Mouse (Mus musculus) telencephalon, adult 2 months (tissue): ENCODE data around the gene 2310007B03Rik.
"Not testable (repeated sequence)": the region's sequence is repeated elsewhere in the genome, so short reads cannot be mapped to it uniquely, and the experiment has no call there.

Experiments used
- DNase-seq: peaks from one replicate; pipeline ENCODE4 v3.0.0-alpha.2; 2011; ENCODE audit warnings: low read depth, low spot score

The 2310007B03Rik gene

DNA sequence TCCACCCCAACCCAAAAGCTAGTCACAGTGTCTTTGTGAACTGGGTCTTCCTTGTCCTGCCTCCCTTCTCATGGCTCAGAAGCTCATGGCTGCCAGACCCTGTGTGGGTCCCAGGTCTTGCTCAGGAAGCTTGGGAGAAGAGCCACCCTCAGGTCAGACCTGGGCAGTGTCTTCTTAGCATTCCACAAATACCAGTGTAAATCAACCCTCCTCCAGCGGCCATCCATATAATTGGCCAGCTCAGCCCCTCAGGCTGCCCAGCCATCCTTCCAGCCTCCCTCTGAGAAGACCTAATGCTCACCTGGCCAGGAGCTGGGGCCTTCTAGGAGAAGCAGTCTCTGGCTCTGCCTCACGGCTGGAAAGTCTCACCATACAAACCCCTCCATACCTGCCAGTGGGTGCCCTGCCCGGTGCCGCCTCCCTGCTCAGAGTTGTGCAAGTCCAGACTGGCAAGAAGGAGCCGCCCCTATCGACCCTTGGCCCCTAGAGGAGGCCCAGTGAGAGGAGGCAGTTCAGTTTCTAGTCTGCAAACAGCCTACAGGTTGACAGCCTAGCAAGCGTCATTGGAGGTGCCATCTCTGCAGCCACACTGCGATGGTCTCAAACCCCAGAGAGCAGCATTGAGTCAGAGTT, at the start of gene 2310007B03Rik:
Gene 2310007B03Rik (minus strand): TSS at position 448 of the 633 bp plus-strand sequence.
- no peak for DNase-seq

DNA sequence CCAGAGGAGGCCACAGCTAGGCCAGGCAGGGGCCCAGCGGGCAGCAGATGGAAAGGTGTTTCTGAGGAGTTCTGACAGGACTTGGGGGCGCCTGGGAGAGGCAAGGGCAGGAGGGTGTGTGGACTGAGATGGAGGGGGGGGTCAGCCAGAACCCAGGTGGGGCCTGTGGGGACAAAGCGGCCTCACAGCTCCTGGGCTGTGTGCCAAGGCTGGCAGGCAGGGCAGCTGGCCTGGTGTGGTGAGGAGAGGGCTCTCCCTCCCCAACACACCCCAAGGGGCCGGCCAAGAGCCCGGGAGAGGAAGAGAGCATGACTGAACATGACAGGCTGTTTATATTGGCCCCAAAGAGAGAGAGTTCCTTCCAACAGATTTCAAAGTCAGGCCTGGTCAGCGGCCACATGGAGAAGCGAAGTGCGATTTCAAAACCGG, 49.5 kb upstream of the 2310007B03Rik start:
- DNase-seq: peak; percentile 19

DNA sequence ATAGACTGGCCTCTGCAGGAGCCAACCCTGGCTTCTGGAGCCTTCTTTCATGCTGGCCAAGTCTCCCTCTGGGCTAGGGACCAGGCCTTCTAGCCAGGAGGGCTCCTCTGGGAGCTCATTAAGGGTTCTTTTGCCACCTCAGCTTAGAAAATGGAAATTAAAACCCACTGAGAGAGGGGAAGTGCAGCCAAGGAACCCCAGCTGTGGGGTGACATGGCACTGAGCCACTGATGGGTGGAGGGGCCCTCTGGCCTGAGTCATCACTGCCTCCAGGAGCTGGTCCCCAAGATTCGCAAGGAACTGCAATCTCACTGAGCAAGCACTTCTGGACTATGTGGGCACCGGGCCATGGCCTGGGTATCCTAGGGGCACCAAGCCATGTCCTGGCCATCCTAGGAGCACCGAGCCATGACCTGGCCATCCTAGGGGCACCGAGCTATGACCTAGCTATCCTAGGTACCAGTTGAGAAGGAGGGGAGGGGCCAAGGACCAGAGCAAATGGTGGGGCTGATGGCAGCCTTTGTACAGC, 46.9 kb upstream of the 2310007B03Rik start:
- DNase-seq: no peak

DNA sequence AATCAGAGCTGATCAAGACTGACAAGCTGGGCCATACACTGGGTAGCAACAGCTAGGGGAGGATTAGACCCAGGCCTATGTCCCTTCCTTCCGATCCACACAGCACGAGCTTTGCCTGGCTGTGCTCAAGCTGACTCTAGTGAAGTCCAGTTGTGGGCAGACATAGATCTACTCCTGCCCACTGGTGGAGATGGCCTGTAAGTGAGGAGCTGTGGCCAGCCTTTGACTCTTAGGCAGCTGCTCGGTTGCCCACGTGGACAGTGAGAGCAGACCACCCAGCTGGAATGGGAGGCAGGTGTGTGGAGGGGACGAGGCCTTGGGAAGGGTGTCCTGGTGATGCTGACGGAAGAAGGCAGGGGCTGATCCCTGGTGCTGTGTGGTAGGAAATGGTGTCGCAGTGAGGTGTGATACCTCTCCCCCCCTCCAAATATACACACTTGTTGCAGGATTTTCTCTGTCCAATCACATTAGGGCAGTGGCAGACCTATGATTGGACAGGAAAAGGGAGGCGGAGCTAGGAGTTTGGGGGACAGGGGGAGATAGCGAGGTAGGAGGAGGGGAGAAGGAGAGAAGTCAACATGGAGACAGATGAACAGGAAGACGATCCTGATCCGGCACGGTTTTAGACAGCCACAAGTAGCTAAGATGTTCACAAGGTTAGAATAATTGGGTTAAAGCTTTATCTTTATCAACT, 45.7 kb upstream of the 2310007B03Rik start:
- no peak for DNase-seq

DNA sequence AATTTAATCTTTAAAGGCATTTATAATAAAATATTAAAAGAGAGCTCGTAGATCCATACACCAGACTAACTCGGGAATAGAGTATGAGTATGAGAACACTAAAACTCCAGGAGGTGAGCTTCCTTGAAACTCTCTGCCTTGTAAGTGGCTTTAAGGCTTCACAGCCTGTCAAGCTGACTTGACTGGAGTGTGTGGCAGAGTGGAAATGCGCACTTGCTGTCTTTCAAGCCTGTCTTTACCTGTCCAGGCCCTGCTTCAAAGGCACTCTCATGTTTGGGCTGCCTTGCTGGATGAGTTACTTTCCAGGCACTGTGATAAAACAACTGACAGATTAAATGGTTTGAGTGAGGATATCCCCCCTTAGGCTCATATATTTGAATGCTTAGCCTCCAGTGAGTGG, 37.2 kb upstream of the 2310007B03Rik start:
- no peak for DNase-seq

DNA sequence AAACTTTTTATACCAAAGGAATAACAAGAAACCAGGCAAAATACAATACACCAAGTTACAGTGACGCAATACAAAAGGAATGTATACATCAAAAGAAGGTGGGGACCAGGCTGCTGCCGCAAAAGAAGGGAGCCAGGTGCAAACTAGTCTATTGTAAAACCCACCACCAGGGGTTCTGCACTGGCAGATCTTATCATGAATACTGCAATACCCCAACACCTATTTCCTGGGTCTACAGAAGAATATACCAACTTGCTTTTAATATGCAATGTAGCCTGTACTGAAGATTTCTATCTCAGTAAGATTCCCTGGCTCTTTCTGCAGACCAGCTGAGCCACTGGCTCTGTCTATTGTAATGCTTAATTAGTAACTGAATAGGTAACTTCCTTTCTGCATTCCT, 36.7 kb upstream of the 2310007B03Rik start:
- not testable (repeated sequence) for DNase-seq

DNA sequence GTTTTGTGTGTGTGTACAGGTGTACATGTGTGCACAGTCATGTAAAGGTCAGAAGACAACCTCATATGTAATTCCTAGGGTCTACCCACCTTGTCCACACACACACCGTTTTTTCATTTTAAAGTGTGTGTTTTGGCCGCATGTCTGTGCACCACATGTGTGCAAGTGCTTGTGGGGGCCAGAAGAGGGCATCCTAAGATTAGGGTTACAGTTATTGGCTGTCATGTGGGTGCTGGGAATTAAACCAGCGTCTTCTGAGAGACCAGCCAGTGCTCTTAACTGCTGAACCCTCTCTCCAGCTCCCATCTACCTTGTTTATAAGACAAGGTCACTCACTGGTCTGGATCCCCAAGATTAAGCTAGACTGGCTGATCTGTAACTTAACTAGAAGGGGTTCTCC, 34.2 kb upstream of the 2310007B03Rik start:
- no peak for DNase-seq

DNA sequence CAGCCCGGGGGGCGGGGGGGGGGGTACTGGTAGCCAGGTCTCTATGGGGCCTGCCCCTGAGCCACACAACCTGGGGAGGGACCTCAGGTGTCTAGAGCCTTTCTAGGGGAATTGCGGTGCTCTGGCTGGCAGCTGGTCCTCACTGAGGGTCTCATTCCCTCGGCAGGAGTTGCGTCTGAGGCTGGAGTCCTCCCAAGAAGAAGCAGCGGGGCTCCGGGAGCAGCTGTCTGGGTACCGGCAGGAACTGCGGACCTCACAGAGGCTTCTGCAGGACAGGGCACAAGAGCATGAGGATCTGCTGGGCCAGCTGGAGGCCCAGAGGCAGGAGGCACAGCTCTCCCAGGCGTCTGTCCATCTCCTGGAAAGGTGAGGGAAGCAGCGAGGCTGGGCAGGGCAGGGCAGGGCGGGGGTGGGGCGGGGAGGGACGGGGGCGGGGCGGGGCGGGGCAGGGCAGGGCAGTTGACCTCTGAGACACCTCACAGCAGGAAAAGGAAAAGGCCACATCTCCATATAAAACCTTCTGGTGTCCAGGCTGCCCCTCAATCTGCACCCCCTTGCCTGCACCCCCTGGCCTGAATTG, 30.1 kb upstream of the 2310007B03Rik start:
- DNase-seq: no peak

DNA sequence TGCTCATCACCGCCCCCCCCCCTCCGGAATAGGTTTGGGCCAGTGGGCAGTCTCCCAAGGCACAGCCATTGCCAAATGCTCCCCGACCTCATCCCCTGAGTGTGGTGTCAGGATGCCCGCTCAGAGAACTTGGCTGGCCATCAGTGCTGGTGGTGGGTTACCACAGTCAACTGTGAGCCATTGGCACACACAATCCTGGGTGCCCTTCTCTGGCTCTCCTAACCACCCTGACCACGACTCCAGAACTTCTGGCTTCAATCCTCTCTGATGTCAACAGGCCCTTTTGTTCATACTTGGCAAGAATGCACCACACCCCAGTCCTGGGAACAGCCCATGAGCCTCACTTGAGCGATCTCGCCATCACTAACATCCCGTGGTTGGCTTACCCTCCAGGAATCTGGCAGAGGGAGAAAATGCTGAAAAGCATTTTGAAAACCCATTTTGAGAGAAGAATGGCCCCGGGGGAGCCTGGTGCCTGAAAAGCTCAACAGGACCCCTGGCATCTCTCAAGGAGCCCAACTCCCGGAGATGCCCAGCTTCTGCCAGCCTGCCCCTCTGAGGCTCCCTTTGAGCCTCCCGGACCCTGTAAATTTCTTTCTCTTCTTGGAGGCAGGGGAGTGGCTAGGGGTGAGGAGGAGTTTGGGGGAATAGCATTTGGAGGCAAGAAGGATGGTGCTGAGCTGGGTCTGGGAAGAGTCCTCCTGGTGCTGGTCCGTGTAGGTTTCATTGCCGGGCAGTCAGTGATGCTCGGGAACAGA, 23.5 kb upstream of the 2310007B03Rik start:
- no peak for DNase-seq

DNA sequence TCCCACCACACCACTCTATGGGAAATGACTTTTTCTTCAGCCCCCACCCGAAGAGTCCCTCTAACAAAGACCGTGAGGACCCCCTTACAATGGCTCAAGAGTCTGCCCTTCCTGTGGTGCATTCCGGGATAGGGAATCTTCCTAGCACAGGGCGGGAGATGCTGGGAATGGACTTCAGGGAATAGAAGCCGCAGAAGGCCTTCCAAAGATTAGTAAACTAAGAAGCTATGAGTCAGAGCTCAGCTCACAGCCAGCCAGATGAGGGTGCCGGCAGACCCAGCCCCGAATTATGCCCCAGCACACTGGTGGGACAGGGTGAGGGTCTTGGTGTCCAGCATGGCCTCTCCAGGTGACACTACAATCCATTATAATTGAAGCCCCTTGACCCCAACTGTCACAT, 21.5 kb upstream of the 2310007B03Rik start:
- DNase-seq: no peak

DNA sequence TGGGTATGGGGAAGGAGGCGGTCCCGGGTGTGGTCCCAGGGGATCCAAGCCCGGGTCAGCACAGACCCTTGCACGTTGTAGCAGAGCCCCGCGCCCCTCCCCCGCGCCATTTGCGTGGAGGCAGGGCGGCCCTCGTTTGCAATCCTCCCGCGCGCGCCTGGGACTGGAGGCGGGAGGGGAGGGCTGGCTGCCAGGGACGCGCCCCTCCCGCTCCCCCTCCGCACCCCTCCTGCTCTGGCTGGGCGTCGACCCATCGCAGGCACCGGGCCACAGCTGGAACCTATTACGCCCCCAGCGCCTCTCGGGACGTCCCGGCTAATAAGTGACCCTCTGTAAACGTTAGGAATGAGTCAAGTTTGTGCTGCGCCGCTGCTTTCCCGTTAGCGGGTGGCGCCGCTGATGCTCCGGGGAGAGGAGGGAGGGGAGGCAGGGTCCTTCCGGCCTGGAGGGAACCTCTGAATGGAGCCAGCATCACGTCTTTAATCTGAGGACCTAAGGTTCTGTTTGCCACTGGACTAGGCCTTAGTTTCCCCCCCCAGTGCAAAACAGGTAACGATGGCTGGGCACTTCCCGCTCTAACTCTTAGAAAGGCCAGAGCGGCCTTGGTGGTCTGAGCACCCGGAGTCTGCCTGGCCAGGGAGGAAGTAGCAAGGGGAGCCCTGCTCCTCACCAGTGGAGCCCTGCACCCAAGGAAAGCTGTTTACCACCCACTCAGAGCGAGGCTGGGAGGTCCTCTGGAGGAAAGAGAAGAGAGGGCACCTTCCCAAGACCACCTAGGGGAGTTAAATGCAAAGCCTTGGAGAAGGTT, 16.0 kb upstream of the 2310007B03Rik start:
- DNase-seq: no peak

DNA sequence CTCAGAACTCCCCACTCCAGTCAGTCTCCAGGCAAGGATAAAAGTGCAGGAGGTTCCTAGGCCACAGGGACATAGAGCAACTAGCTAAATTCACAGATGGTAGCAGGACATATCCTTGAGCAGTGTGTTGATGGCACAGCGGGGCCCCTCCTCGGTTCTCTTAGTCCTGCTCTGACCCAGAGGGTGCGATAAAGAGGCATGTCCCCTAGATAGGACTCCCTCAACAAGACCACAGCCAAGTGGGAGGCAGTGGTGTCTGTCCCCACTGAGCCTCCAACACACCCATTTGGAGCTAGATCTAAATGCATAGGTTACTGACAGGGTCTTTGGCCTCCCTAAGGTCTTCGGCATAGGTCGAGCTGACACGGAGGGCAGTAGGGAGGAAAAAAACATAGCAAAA, 15.1 kb upstream of the 2310007B03Rik start:
- DNase-seq: no peak

DNA sequence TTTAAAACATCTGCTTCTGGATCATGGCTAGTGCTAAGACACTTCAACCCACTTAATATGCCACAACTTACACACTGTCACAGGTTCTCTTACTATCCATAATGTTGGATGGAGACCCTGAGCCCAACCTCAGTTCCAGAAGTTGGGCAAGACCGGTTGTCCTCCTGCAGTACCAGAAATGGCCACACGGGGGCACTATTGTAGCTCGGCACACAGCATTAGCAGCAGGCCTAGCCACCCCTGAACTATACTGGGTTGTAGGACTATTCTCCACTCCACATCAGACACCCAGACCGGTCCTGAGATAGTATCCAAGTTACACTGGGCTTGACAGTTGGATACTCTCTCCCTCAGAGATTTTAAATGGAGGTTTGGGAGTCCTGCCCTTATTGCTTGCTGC, 13.7 kb upstream of the 2310007B03Rik start:
- peak; percentile 34 for DNase-seq

DNA sequence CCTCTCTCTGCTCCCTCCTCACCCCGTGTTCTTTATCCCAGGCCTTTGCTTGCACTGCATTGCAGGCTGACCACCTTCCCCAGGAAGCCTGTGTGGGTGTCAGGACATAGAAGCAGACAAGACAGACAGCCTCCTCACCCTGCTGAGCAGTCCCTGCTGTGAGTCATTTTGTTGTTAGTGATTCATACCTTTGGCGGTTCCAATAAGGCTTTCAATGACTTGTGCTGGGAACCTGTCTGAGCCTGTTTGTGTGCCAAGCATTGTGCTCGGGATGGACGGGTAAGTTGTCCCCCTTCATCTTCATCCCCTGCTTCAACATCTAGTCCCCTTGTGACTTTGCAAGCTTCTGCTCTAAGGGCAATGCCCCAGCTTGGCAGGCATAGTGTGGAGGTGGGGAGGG, 12.9 kb upstream of the 2310007B03Rik start:
- DNase-seq: no peak

DNA sequence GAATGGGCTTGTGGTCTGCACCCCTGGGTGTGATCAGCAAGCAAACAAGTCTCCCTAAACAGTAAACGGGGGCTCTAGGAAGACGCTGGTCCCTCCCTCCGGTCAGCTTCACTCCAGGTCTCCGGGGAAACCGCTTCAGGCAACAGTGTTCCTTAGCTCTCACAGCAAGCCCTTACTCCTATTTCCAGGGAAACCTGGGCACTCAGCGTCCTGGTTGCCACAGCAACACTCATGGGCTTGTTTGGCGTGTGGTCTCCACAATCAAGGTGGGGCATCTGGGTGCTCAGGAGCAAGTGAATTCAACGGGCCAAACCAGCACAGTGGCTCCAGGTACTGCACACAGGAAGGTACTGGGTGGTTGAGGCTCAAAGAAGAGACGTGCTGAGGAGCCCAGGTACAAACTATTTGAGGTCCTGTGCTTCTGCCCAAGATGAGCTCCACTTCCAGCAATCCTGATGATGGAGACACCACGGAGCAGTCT, 7.6 kb upstream of the 2310007B03Rik start, which contains the start of gene Crocc2:
Gene Crocc2 (plus strand): TSS at position 431 of the 481 bp plus-strand sequence.
- no peak for DNase-seq

DNA sequence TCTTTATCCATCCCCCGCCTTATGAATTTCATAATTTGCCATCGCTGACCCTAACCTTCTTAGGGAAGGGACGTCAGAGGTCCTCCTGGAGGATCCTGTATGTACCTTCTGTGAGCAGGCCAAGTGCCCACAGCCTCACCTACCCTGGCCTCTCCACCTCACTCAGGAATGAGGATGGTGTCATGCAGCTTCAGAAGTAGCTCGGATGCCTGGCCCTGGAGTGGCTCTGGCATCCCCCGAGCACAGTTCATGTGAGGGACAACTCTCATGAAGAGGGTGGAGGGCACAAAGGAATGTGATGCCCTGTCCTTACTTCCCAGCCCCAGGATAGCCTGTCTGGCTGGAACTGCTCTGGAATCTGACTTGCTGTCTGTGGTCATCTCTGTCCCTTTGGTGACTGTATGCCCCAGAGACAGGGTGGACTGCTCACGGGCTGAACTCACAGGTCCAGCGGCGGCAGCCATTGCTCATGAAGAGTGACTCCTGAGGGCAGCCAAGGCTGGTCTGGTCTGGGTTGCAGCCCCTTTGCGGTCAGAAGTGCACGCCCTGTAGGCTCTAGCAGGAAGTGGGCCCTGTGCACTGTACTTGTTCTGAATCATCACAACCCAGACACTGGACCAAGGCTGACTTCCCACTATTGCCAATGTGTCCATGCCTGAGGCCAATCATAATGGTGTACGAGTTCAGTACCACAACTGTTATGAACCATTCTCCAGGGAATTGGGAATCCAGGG, 5.8 kb upstream of the 2310007B03Rik start:
- no peak for DNase-seq

DNA sequence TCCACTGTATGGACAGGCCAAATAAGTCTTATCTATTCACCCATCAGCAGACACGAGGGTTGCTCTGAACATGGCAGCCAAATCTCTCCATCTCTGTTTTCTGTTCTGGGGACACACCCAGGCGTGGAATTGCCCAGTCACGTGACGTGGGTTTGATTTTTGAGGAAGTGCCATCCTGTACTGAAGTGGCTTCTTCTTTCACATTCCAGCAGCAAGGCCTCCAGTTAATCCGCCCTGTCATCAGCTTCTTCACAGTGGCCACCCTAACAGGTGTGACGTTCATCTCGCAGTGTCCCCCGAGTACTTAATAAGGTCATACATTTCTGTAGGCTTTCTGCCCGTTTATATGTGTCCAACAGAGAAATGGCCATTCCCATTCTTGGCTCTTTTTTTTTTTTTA, 4.7 kb upstream of the 2310007B03Rik start:
- DNase-seq: no peak

DNA sequence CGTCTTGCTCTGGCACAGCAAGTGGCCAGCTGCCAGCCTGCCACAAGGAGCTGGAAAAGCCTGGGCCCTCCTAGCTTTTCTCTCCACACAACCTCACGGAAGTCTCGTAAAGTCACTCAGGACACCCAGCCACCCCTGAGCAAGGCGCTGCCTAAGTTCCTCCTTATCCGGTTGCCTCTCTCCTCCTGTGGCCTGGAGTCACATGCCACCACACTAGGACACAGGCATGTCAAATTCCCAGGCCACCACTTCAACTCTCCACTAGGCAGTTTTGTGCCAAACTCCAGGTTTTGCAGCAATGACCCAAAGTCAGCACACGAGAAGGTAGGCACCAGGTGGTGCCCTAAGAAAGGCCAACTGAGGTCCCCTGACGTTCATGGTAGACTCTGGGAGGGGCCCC, 1.8 kb upstream of the 2310007B03Rik start:
- DNase-seq: no peak

DNA sequence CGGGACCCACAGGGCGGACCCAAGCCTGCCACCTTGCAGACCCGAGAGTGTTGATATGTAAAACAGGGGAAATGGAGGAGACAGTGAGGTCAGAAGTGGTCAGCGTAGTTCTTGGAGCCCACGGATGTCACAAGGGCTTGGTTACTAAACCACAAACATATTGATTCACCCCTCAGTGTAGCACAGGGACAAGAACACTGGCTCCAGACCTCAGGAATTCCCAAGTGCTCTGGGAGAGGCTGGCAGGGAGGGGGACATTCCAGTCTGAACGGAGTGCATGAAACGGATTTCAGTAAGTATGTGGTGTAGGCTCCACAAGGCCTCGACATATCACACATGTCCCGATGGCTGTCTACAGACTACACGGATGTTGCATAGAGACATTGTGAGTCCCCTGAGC, 1.2 kb upstream of the 2310007B03Rik start:
- DNase-seq: no peak

DNA sequence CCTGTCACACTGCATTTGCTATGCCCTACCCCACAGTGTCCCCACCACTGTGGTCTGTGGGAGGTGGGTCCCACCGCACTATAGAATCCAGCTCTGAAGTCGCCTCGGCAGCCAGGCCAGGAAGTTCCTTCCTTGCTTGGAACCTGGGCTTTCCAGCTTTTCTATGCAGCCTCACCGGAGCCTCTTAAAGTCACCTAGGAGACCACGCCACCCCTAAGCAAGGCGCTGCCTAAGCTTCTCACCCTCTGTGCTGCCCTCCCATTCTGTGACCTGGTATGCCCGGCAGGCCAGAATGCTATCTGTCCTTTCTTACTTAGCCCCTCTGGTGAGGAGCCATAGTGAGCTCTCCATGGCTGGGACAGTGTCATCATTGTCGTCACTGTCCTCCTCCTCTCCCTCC, 602 bp upstream of the 2310007B03Rik start:
- no peak for DNase-seq
